Mouse (Mus musculus): ENCODE measurements at regions not wholly inside any gene's neighbourhood (a gene's known extent, or its start where the extent isn't known, plus 50 kb on each side); places are given as distances from the start of the nearest gene placed in this dataset.

DNA sequence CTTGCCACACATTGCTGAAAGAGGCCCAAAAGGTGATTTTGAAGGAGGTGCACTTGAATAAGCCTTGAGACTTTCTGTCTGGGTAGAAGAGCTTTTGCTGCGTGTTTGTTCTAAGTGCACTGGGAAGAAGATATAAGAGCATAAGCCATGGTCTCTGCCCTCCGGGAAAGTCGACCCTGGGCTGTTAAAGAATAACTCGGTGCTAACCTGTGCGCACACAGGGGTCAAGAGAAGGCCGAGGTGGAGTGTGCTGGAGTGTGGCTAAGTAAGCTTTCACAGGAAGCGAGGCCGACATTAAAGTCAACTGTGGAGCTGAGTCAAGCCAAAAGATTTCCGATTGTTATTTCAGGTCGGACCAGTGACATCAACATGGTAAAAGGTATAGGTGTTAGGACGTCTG, 473.0 kb downstream of the Slc4a3 start:
- no peak overlapping the region for H3K4me3 ChIP-seq (ENCODE audit: insufficient read depth, low read depth, low read length)
- no peaks in the 10 kb centered on the region for H3K4me1 ChIP-seq (ENCODE audit: control insufficient read depth, insufficient read depth, insufficient read length, low read length)
- no peak overlapping the region for H3K27ac ChIP-seq (replicated peaks; ENCODE audit: low read depth, low read length)

DNA sequence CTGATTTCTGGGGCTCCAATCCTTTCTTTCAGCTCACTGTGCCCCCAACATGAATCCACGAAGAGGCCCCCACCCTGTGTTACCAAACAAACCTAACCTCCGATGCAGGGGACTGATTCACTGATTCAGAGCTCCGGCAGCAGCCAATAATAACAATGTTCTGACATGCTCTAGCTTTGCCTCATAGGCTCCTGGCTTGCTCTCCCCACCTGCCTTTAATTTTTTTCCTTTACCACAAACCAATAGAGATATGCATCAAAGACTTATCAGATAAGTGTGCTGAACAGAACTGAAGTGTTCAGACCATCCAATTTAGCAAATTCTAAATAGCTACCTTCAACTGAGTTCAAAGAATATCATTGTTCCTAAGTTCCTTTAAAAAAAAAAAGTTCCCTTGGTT, 478.6 kb downstream of the Slc4a3 start:
- H3K4me1 ChIP-seq (ENCODE audit: control insufficient read depth, insufficient read depth, insufficient read length, low read length): no peaks in the 10 kb centered on the region
- no peak overlapping the region for H3K4me3 ChIP-seq (ENCODE audit: insufficient read depth, low read depth, low read length)
- H3K27ac ChIP-seq (replicated peaks; ENCODE audit: low read depth, low read length): no peak overlapping the region

DNA sequence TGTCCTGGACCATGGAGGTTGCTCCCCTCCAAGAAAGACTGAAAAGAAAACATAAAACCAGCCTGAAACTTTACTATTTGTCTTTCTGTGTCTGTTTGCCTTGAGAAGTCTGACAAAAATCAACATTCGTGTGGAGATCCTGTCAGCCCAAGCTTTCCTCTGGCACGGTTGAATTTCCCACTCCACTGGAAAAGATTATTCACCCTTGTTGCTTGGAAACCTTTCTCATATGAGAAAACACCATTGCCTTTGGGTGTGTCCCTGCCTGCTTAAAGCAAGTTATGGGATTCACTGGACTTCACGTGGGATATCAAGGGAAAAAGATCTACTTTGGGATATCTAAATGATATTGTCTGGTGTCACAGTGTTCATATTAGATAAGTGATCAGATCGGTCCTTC, 479.3 kb downstream of the Slc4a3 start:
- Histone ChIP-seq H3K4me3 (ENCODE audit: insufficient read depth, low read depth, low read length) (no peak overlapping the region), H3K4me1 (ENCODE audit: control insufficient read depth, insufficient read depth, insufficient read length, low read length) (no peaks in the 10 kb centered on the region), H3K27ac (replicated peaks; ENCODE audit: low read depth, low read length) (no peak overlapping the region)

DNA sequence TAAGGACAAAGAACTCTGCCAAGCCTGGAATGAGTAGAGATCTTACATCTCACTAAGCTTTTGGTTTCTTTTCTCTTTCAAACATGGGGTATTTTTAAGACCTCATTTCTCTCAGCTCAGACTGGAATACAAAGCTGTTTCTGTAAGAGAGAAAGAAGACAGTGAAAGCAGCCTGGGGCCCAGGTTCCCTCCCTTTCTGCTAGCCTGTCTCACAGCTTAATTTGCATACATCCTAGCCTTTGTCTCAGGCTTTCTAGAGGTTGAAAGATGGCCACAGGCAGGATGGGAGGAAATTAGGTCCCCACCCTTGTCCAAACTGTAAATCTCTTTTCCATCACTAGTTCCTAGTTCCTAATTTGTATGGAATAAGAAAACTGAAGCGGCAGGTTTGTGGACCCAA, 483.0 kb downstream of the Slc4a3 start:
- no peaks in the 10 kb centered on the region; the same call in 1 of the 2 replicates for H3K4me1 ChIP-seq (ENCODE audit: control insufficient read depth, insufficient read depth, insufficient read length, low read length)
- no peak overlapping the region for H3K27ac ChIP-seq (replicated peaks; ENCODE audit: low read depth, low read length)
- H3K4me3 ChIP-seq (ENCODE audit: insufficient read depth, low read depth, low read length): no peak overlapping the region

DNA sequence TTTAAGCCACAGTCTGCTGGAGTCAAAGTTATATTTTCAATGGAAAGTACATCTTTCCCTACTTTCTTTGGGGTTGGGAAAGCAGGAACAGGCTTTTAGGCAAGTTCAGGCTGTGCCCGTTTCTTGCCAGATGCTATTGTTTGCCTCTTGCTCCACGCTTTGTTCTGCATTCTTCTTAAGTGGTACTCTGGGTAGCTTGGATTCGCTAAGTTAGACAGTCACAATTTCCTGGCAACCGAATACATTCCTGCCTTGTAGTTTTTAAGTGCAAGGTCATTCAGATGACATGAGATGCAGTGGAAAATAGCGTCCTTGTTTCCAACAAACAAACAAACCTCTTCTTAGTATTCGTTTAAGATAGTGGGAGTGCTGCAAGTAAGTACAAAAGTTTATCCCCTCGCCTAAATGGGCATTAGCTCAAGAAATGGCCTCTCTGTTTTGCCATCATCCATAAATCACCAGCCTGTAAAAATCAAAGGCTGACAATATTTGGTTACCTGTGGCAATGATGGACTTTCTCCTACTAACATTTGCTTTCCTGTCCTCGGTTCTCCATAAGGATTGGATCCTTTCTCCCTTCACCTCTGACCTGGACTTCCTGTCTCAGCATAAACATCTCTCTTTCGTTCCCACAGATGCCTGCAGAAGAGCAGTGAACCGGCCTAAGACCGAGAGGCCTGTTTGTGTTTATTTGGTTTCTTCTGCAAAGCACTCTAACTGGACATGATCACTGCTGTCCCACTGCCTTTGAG, 485.3 kb downstream of the Slc4a3 start:
- no peak overlapping the region for H3K4me3 ChIP-seq (ENCODE audit: insufficient read depth, low read depth, low read length)
- no peak overlapping the region for H3K27ac ChIP-seq (replicated peaks; ENCODE audit: low read depth, low read length)
- H3K4me1 ChIP-seq (ENCODE audit: control insufficient read depth, insufficient read depth, insufficient read length, low read length): no peaks in the 10 kb centered on the region; the same call in 1 of the 2 replicates

DNA sequence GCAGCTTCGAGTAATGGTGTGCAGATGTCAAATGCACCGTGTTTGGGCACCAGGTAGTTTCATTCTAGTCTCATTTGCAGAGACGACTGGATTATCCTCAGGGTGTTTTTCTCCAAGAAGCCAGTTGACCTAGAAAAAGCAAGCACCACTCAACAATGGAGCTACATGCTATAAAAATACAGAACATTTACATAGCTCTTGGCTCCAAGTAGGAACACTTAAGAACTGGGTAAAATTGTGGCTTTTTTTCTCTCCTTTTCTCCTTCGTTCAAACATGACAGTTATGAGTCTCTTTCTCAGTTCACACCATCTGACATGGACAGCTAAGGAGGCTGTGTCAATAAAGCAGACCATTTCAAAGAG, 485.8 kb downstream of the Slc4a3 start:
- no peaks in the 10 kb centered on the region; the same call in 1 of the 2 replicates for H3K4me1 ChIP-seq (ENCODE audit: control insufficient read depth, insufficient read depth, insufficient read length, low read length)
- no peak overlapping the region for H3K27ac ChIP-seq (replicated peaks; ENCODE audit: low read depth, low read length)
- no peak overlapping the region for H3K4me3 ChIP-seq (ENCODE audit: insufficient read depth, low read depth, low read length)

DNA sequence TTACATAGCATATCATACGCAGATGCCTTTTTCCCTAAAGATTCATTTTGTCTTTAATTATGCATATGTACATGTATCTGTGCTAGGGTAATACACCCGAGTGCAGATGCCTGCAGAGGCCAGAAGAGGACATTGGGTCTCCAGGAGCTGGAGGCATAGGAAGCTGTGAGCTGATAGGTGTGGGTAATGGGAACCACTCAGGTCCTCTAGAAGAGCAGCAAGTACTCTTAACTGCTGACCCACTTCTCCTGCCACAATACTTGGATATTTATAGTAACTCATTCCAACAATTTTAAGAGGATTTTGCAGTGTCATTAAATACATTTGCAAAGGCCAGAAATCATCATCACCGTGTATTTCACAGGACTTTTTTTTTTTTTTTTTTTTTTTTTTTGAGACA, 486.6 kb downstream of the Slc4a3 start:
- H3K4me1 ChIP-seq (ENCODE audit: control insufficient read depth, insufficient read depth, insufficient read length, low read length): no peaks in the 10 kb centered on the region; the same call in 1 of the 2 replicates
- H3K4me3 ChIP-seq (ENCODE audit: insufficient read depth, low read depth, low read length): no peak overlapping the region
- H3K27ac ChIP-seq (replicated peaks; ENCODE audit: low read depth, low read length): no peak overlapping the region

DNA sequence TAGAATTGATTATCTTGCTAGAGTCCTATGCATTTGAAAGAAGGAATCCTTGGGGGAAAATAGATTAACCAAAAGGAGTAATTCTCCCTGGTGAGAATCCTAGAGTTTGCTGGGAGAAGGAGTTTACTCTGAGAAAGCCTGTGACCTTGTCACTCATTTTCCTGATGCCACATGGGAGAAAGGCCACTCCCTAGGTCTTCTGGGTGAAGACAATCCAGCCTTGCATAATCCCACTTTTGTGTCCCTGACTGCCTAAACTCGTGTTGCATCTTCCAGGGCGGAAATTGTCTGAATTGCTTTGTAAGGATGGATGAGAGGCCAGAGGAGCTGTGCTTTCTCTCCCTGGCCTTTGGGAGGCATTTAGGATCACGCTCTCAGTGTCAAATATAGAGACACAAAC, 490.2 kb downstream of the Slc4a3 start:
- no peak overlapping the region for H3K27ac ChIP-seq (replicated peaks; ENCODE audit: low read depth, low read length)
- H3K4me1 ChIP-seq (ENCODE audit: control insufficient read depth, insufficient read depth, insufficient read length, low read length): no peaks in the 10 kb centered on the region; the same call in 1 of the 2 replicates
- H3K4me3 ChIP-seq (ENCODE audit: insufficient read depth, low read depth, low read length): no peak overlapping the region

DNA sequence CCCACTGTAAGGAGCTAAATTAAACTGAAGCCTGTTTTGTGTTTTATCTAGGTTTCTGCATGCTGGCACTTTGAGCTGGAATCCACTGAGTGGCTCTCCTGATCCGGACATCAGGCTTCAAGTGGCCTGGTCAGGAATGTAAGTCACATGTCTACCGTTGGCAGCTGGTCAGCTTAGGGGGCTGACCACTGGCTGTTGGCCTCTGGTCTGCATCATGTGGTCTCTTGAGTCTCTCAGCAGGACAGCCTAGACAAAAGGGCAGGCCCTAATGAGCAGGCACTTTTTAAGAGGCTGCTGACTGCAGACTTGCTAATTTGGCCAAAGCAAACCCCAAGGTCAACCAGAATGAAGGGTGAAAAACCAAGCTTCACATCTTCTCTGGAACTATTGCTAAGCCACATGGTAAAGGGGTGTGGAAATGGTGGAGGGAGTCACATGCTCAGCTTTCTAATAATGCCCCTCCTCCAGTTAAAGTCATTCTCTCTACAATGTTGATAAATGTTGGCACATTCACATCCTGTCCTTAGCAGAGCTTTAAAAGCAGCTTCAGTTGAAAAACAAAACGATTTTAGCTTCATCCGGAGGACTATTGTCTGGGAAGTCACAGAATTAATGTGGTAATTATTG, 493.1 kb downstream of the Slc4a3 start:
- H3K27ac ChIP-seq (replicated peaks; ENCODE audit: low read depth, low read length): no peak overlapping the region
- H3K4me1 ChIP-seq (ENCODE audit: control insufficient read depth, insufficient read depth, insufficient read length, low read length): no peaks in the 10 kb centered on the region
- H3K4me3 ChIP-seq (ENCODE audit: insufficient read depth, low read depth, low read length): no peak overlapping the region

DNA sequence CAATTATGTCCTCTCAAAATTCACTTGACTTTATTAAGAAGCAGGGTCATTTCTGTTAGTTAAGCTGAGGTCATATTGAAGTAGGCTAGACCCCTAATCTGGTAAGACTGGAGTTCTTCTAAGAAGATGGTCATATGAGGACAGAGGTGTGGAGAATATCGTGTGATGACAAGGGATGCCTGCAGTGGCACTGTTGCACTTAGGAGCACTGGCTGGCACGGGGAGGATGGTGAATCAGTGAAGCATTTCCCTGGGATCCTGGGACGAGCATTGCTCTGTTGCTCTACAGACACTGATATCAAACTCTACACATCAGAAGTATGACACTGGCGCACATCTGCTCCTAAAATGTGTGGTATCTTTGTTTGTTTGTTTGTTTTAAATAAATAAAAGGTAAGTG, 493.6 kb downstream of the Slc4a3 start:
- Histone ChIP-seq H3K4me1 (ENCODE audit: control insufficient read depth, insufficient read depth, insufficient read length, low read length) (no peaks in the 10 kb centered on the region), H3K4me3 (ENCODE audit: insufficient read depth, low read depth, low read length) (no peak overlapping the region), H3K27ac (replicated peaks; ENCODE audit: low read depth, low read length) (no peak overlapping the region)

DNA sequence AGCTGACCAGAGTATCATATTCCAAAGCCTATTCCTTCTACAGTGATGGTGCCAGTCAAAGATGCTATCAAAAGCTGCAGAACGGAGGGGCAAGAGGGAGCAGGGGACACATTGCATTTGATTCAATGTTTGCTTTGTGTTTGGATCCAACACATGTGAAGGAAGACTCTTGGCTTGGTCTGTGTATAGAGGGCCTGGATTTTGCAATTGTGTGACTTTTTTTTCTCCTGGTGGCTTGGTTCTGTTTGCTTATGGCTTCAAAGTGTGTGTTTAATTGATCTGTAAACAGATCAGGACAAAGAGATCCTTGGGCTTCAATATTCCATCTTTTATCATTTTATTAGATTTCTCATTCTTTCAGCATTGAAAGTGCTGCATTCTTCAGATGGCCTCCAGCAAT, 504.2 kb downstream of the Slc4a3 start:
- Histone ChIP-seq H3K27ac (replicated peaks; ENCODE audit: low read depth, low read length) (no peak overlapping the region), H3K4me1 (ENCODE audit: control insufficient read depth, insufficient read depth, insufficient read length, low read length) (no peaks in the 10 kb centered on the region), H3K4me3 (ENCODE audit: insufficient read depth, low read depth, low read length) (no peak overlapping the region)

DNA sequence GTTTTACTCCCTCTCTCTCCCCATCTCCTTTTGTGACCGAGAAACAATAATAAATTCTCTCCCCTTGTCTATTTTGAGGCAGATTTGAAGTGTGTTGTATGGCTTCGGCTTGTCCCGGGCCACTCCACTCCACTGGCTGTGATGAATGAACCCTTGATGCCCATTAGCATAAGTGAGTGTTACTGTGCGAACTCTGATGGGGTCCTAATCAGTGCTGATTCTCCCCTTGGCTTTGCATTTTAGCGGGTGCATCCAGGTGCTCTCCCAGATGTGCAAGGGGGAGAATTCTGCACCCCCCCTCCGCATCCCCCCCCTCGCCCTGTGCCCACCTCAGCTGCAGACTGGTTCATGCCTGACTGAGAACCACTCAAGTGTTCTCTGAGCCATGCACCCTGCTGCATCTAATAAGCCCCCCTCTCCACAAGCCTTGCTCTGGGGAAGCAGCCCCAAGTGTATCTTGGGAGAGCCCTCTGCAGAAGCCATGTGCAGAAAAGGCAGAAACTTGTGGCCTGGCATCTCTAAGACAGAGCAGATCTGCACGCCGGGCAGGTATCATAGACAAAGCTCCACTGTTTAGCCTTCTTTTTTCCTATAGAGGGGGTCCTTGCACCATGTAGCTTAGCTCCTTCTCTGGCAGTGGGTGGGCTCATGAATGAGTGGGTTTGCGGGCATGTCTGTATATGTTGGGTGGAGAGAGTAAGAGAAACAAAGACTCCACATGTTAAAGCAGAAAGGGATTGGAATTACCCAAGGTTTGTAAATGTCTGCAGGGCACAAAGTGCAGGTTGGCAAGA, 507.5 kb downstream of the Slc4a3 start:
- Histone ChIP-seq H3K4me3 (ENCODE audit: insufficient read depth, low read depth, low read length) (no peak overlapping the region), H3K27ac (replicated peaks; ENCODE audit: low read depth, low read length) (no peak overlapping the region), H3K4me1 (ENCODE audit: control insufficient read depth, insufficient read depth, insufficient read length, low read length) (no peaks in the 10 kb centered on the region)

DNA sequence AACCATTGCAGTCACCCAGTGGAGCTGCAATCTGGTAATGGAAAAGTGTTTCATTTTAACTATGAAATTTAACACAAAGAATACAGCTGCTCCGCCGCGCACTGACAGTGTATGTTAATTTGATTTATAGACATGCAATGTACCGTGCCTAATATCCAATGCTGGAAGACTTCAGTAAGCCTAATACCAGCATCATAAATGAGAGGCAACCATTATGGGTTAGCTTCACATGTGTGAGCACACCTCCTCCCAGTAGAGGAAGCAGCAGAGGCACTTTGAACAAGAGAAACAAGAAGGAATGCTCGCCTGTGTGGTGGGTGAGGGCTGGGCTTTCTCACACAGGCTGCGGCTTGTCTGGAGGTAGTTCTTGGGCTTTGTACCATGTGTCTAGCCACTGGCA, 519.7 kb downstream of the Slc4a3 start:
- no peaks in the 10 kb centered on the region for H3K4me1 ChIP-seq (ENCODE audit: control insufficient read depth, insufficient read depth, insufficient read length, low read length)
- H3K27ac ChIP-seq (replicated peaks; ENCODE audit: low read depth, low read length): no peak overlapping the region
- no peak overlapping the region for H3K4me3 ChIP-seq (ENCODE audit: insufficient read depth, low read depth, low read length)

DNA sequence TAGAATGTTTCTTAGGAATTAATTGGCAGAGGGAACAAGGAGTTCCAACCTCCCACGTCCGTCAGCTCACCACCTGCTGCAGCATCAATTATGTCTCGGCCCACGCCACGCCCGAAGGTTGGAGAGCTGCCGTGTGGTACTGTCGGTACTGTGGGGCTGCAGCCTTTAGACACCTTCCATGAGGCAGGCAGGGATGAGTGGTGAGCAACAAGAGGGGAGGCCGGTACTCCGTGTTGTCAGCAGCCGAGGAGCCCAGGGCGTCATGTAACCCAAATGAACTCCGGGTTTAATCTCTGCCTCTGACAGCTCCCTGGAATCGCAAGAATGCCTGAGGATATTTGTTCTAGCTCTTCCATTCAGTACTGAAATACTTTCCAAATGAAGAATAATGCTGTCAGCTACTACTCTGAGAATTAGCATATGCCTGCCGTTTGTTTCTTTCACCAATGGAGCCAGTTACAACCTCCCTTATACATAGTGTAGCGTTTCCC, 524.8 kb downstream of the Slc4a3 start:
- no peak overlapping the region for H3K27ac ChIP-seq (replicated peaks; ENCODE audit: low read depth, low read length)
- peaks cover 5% of the 10 kb centered on the region; the same call in 1 of the 2 replicates for H3K4me1 ChIP-seq (ENCODE audit: control insufficient read depth, insufficient read depth, insufficient read length, low read length)
- no peak overlapping the region for H3K4me3 ChIP-seq (ENCODE audit: insufficient read depth, low read depth, low read length)

DNA sequence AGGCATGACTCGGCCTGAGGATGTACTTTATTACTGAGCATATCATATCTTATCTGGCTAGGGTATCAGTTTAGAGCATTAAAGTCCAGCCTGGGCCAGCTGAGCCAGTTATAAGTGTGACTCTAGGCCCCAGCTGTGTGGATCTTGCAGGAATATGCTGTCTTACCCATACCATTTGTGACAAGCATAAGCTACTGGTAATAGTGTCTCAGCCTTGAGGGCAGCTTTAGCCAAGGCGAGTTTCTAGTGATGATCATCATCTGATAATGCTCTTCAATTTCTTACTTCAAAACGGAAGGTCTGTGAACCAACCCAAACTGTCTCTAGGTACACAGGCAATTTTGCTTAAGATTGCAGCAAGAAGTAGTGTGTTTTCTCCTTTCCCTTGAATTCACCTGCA, 529.1 kb downstream of the Slc4a3 start:
- Histone ChIP-seq H3K4me3 (ENCODE audit: insufficient read depth, low read depth, low read length) (no peak overlapping the region), H3K4me1 (ENCODE audit: control insufficient read depth, insufficient read depth, insufficient read length, low read length) (peaks cover 10% of the 10 kb centered on the region; the same call in 1 of the 2 replicates), H3K27ac (replicated peaks; ENCODE audit: low read depth, low read length) (peak overlapping the region; percentile 29)

All from brown adipose tissue, adult 24 weeks (tissue).